9 mouse cellular contexts compared by ENCODE assay signal in the genomic region with DNA sequence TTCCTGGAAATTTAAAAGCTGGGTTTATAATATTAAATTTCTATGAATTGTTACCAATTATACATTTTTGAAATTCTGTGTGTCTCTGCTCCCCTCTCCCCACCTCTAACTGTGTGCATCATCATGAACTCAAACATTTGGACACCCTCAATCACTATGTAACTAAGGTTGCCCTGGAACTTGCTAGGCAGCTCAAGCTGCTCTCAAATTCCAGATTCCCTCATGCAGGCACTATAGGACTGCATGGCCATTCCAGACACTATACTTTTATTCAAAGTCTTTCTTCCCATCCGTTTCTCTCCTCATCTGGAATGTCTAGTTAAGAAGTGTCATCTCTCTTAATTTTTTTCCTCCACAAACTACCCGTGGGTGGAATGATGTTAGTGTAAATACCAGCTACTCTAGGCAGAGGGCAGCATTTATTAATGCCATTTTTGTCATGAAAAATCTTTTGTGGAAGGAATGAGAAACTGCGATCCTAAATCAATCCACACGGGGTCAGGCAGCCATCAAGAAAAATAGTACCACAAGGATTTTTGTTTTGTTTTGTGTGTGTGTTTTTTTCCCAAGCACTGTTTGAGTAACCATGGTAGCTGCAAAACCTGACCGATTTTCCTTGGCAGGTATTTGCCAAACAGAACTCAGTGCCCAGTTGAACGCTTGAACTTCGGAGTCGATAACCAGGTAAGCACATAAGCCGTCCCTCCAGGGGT. TPM values are rescaled to one million over a fixed set of nuclear protein-coding genes. Genes with fewer than 3 reads are reported as not detected.
DNase-seq lines count a peak whose midpoint lies in the region; ATAC-seq and TF ChIP-seq lines count a peak whose summit lies in the region.
"Had no signal": no experiment of that assay in that cellular context is flagged by ENCODE, and none has a peak within 500 bp of the region (broad histone marks: within the 10 kb centered on the region; RNA-seq: fewer than 3 reads in every experiment).

No protein-coding gene starts in this region.

- DNase-seq in gastrocnemius, adult 18-20 months (ENCODE audit: low spot score) = peak; percentile 33
- no peak for DNase-seq in gastrocnemius, postnatal 4 days (ENCODE audit: low spot score in 2 of 2)
- peak; percentile 7 for DNase-seq in c-Kit-positive CD71-positive TER-119-negative erythroid progenitor cells, embryonic 14.5 days (ENCODE audit: low read depth)
- peak; percentile 68 for DNase-seq in forebrain, embryonic 11.5 days (ENCODE audit: low spot score)
- peak; percentile 91 for DNase-seq in hindbrain, postnatal 0 days (ENCODE audit: low spot score)
- peak; percentile 31 to 82 for DNase-seq in left cerebral cortex, adult 9 months (ENCODE audit: low spot score in 2 of 2)
- DNase-seq in midbrain, postnatal 0 days (ENCODE audit: low spot score) = peak; percentile 90

- peaks cover 4% of the 10 kb centered on the region; the same call in 1 of the 2 replicates for H3K4me1 ChIP-seq in forebrain, embryonic 11.5 days (replicated peaks; ENCODE audit: control insufficient read depth, insufficient read depth, low read length)
- H3K4me1 ChIP-seq in hindbrain, postnatal 0 days (ENCODE audit: insufficient read depth, low read length) = no peaks in the 10 kb centered on the region
- H3K4me1 ChIP-seq in midbrain, postnatal 0 days (ENCODE audit: insufficient read depth, low read length) = no peaks in the 10 kb centered on the region

- peak; percentile 94 for TF ChIP-seq CTCF in hindbrain, postnatal 0 days (IDR thresholded peaks at IDR 0.05; ENCODE audit: low read depth)
- TF ChIP-seq CTCF in midbrain, postnatal 0 days (IDR thresholded peaks at IDR 0.05) = peak; percentile 99

- H3K27ac ChIP-seq in forebrain, embryonic 11.5 days (ENCODE audit: low read depth, low read length) = no peak overlapping the region
- H3K27ac ChIP-seq in hindbrain, postnatal 0 days = no peak overlapping the region
- H3K27ac ChIP-seq in midbrain, postnatal 0 days (ENCODE audit: low read depth, low read length) = no peak overlapping the region

- peak; percentile 42 for ATAC-seq in forebrain, embryonic 11.5 days (replicated peaks; ENCODE audit: low FRiP score)
- peak; percentile 66 for ATAC-seq in hindbrain, postnatal 0 days
- ATAC-seq in midbrain, postnatal 0 days (ENCODE audit: low FRiP score) = peak; percentile 55; the same call in 1 of the 2 replicates
- ATAC-seq in inflammation-experienced regulatory T-cells, adult 6 months = no peak

- H3K9me3 ChIP-seq in forebrain, embryonic 11.5 days (ENCODE audit: control insufficient read depth, low read length) = no peaks in the 10 kb centered on the region
- no peaks in the 10 kb centered on the region for H3K9me3 ChIP-seq in hindbrain, postnatal 0 days (ENCODE audit: low read length)
- no peaks in the 10 kb centered on the region for H3K9me3 ChIP-seq in midbrain, postnatal 0 days (ENCODE audit: low read length)

- H3K27me3 ChIP-seq in forebrain, embryonic 11.5 days (ENCODE audit: control insufficient read depth, insufficient read depth, low read length) = no peaks in the 10 kb centered on the region
- H3K27me3 ChIP-seq in hindbrain, postnatal 0 days (ENCODE audit: insufficient read depth, low read length) = no peaks in the 10 kb centered on the region
- no peaks in the 10 kb centered on the region for H3K27me3 ChIP-seq in midbrain, postnatal 0 days (ENCODE audit: insufficient read depth, low read length)

- WGBS in forebrain, embryonic 11.5 days = 43% methylated on average over 9 of the region's 9 CpGs
- WGBS in hindbrain, postnatal 0 days = 25% methylated on average over 9 of the region's 9 CpGs
- 19% methylated on average over 9 of the region's 9 CpGs for WGBS in midbrain, postnatal 0 days

- no peak overlapping the region for H3K4me2 ChIP-seq in forebrain, embryonic 11.5 days (ENCODE audit: low read depth, low read length, severe bottlenecking)
- H3K4me2 ChIP-seq in hindbrain, postnatal 0 days (ENCODE audit: low read depth, low read length) = 0 out of 2 replicates have a peak overlapping the region, but pooled peaks have one; percentile 23
- H3K4me2 ChIP-seq in midbrain, postnatal 0 days (ENCODE audit: low read depth, low read length, poor library complexity, severe bottlenecking) = no peak overlapping the region

- no peak overlapping the region for H3K9ac ChIP-seq in forebrain, embryonic 11.5 days (ENCODE audit: low read length)
- no peak overlapping the region for H3K9ac ChIP-seq in hindbrain, postnatal 0 days (replicated peaks; ENCODE audit: low read length)
- no peak overlapping the region for H3K9ac ChIP-seq in midbrain, postnatal 0 days (replicated peaks; ENCODE audit: low read length, poor library complexity, severe bottlenecking)

- H3K36me3 ChIP-seq in forebrain, embryonic 11.5 days (ENCODE audit: control insufficient read depth, insufficient read depth, low read length) = no peaks in the 10 kb centered on the region
- H3K36me3 ChIP-seq in hindbrain, postnatal 0 days (ENCODE audit: insufficient read depth, low read length) = no peaks in the 10 kb centered on the region
- no peaks in the 10 kb centered on the region for H3K36me3 ChIP-seq in midbrain, postnatal 0 days (ENCODE audit: insufficient read depth, low read length)

- no peak overlapping the region for H3K4me3 ChIP-seq in forebrain, embryonic 11.5 days (ENCODE audit: low read depth, low read length)
- H3K4me3 ChIP-seq in hindbrain, postnatal 0 days (ENCODE audit: low read length) = no peak overlapping the region
- no peak overlapping the region for H3K4me3 ChIP-seq in midbrain, postnatal 0 days (ENCODE audit: low read depth, low read length)

RNA-seq across cellular contexts. Expression of gene Gm7694, which starts 13.7 kb away (rescaled TPM):
- under 1 TPM; 0.39 to 0.76 TPM for total RNA-seq in gastrocnemius, adult 18-20 months (2021)
- total RNA-seq in gastrocnemius, postnatal 4 days (2021) = 1 to 10 TPM; 2.2 to 2.3 TPM
- polyA plus RNA-seq in forebrain, embryonic 11.5 days (2014; fragmentation: Nextera tagmentation; extraction: Ambion mirVana) = 4.5 and 6.6 TPM in 2 replicates
- 1.8 and 3.2 TPM in 2 replicates for total RNA-seq in hindbrain, postnatal 0 days (2014; rRNA removed)
- 1.0 and 1.2 TPM in 2 replicates for polyA plus RNA-seq in hindbrain, postnatal 0 days (2015; fragmentation: Nextera tagmentation; extraction: Ambion mirVana)
- 1.8 and 2.2 TPM in 2 replicates for total RNA-seq in midbrain, postnatal 0 days (2014; rRNA removed)
- 0.72 and 0.79 TPM in 2 replicates for polyA plus RNA-seq in midbrain, postnatal 0 days (2015; fragmentation: Nextera tagmentation; extraction: Ambion mirVana)
- not detected for polyA plus RNA-seq in inflammation-experienced regulatory T-cells, adult 6 months (2017; shearing (Covaris generic))

RNA-seq across cellular contexts. Expression of gene Sh2d1b1, which starts 15.3 kb away (rescaled TPM):
- not detected for total RNA-seq in gastrocnemius, adult 18-20 months (2021)
- not detected for total RNA-seq in gastrocnemius, postnatal 4 days (2021)
- not detected in 2 replicates for polyA plus RNA-seq in forebrain, embryonic 11.5 days (2014; fragmentation: Nextera tagmentation; extraction: Ambion mirVana)
- not detected in 2 replicates for total RNA-seq in hindbrain, postnatal 0 days (2014; rRNA removed)
- polyA plus RNA-seq in hindbrain, postnatal 0 days (2015; fragmentation: Nextera tagmentation; extraction: Ambion mirVana) = 0.14 TPM in 1 of 2 replicates, not detected in the other
- not detected in 2 replicates for total RNA-seq in midbrain, postnatal 0 days (2014; rRNA removed)
- polyA plus RNA-seq in midbrain, postnatal 0 days (2015; fragmentation: Nextera tagmentation; extraction: Ambion mirVana) = not detected in 2 replicates
- polyA plus RNA-seq in inflammation-experienced regulatory T-cells, adult 6 months (2017; shearing (Covaris generic)) = not detected

RNA-seq across cellular contexts. Expression of gene Spata46, which starts 16.2 kb away (rescaled TPM):
- total RNA-seq in gastrocnemius, adult 18-20 months (2021) = not detected
- total RNA-seq in gastrocnemius, postnatal 4 days (2021) = not detected
- 1.6 and 3.2 TPM in 2 replicates for polyA plus RNA-seq in forebrain, embryonic 11.5 days (2014; fragmentation: Nextera tagmentation; extraction: Ambion mirVana)
- not detected in 2 replicates for total RNA-seq in hindbrain, postnatal 0 days (2014; rRNA removed)
- 0.24 and 0.39 TPM in 2 replicates for polyA plus RNA-seq in hindbrain, postnatal 0 days (2015; fragmentation: Nextera tagmentation; extraction: Ambion mirVana)
- total RNA-seq in midbrain, postnatal 0 days (2014; rRNA removed) = not detected in 2 replicates
- polyA plus RNA-seq in midbrain, postnatal 0 days (2015; fragmentation: Nextera tagmentation; extraction: Ambion mirVana) = 0.42 TPM in 1 of 2 replicates, not detected in the other
- polyA plus RNA-seq in inflammation-experienced regulatory T-cells, adult 6 months (2017; shearing (Covaris generic)) = not detected
- polyA plus RNA-seq: large intestine, adult 2 months had no signal

RNA-seq across cellular contexts. Expression of gene Sh2d1b2, which starts 59.8 kb away (rescaled TPM):
- not detected for total RNA-seq in gastrocnemius, adult 18-20 months (2021)
- not detected for total RNA-seq in gastrocnemius, postnatal 4 days (2021)
- polyA plus RNA-seq in forebrain, embryonic 11.5 days (2014; fragmentation: Nextera tagmentation; extraction: Ambion mirVana) = 0.07 TPM in 1 of 2 replicates, not detected in the other
- total RNA-seq in hindbrain, postnatal 0 days (2014; rRNA removed) = not detected in 2 replicates
- not detected in 2 replicates for polyA plus RNA-seq in hindbrain, postnatal 0 days (2015; fragmentation: Nextera tagmentation; extraction: Ambion mirVana)
- 0.11 TPM in 1 of 2 replicates, not detected in the other for total RNA-seq in midbrain, postnatal 0 days (2014; rRNA removed)
- not detected in 2 replicates for polyA plus RNA-seq in midbrain, postnatal 0 days (2015; fragmentation: Nextera tagmentation; extraction: Ambion mirVana)
- polyA plus RNA-seq in inflammation-experienced regulatory T-cells, adult 6 months (2017; shearing (Covaris generic)) = not detected
- polyA plus RNA-seq: large intestine, adult 2 months had no signal

Comparison
In these comparisons a context has a peak if more than half of its experiments do, and no peak if none do; other contexts are left out.
1. DNase-seq: peak in gastrocnemius, adult 18-20 months (single experiment), c-Kit-positive CD71-positive TER-119-negative erythroid progenitor cells, embryonic 14.5 days (single experiment), forebrain, embryonic 11.5 days (single experiment), hindbrain, postnatal 0 days (single experiment), left cerebral cortex, adult 9 months (2 of 2) and midbrain, postnatal 0 days (single experiment); none in gastrocnemius, postnatal 4 days (0 of 2).